Mouse (Mus musculus) lung, adult 18-20 months (tissue): Measurements from ENCODE around the gene Arap2.
A peak's percentile ranks its signal among the peaks of the same experiment; 100 is the strongest.

ENCODE experiments used
- DNase-seq, 2 experiments: peaks; one replicate each; pipeline ENCODE4 v3.0.0; 2022; ENCODE audit warnings: mixed read lengths in 2 of 2

Gene Arap2

GRCm38 (mm10) chr5:62765784-62766701 is at the start of gene Arap2:
Gene Arap2, minus strand, starts transcription at chr5:62766159.
- DNase-seq, result peak; percentile 73 to 82

DNA sequence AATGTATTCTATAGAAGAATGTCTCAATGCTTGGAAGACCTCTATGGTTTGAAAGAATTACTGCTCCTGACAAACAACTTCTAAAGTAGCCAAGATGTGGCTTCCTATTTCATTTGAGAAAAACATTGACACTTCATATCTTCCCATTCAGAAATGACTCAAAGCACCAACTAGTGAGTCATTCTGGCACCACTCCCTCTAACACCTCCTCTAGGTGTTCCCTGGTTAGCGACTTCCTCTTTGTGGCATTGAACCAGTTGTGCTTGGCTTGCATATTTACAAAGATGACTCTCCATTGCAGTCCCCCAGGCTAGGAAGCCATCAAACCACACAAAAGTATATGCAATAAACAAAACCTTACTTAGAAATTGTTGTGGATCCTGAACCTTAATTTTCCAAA is 49.8 kb upstream of the Arap2 start:
- peak in 1 of 2 experiments; percentile 4 for DNase-seq

- DNase-seq, result no peak
Measured at GRCm38 (mm10) chr5:62814072-62814414, 48.1 kb upstream of the Arap2 start.

- no peak for DNase-seq
Measured at GRCm38 (mm10) chr5:62813402-62814071, 47.6 kb upstream of the Arap2 start, which contains the start of gene Dthd1. Gene Dthd1, plus strand, starts transcription at chr5:62813823.

GRCm38 (mm10) chr5:62792776-62793175 is 26.8 kb upstream of the Arap2 start:
- no peak for DNase-seq

DNA sequence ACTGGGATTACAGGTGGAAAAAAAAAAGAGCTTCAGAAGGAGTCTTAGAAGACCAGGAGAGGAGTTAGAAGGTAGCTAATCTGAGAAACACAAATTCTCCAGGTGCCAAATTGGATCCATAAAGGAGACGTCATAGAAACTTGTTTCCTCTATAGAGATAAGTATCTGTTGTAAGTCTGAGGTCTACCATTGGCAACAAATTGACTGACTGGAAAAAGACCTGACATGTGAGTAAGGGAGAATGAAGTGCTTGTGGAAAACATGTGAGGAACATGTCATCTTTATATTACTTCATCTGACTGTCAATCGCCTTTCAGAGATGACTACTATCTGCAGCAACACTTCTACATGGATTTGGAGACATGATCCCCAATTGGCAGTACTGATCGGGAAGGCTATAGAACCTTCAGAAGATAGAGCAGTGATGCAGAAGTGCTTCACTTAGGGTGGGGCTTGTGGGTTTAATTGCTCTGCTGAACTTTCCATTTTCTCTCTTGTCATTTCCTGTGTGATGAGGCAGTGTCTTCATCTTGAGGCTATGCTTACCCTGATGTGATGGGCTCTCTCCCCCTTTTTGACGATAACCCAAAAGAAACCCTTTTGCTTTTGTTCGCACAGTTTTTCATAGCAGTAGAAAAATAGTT is 25.1 kb upstream of the Arap2 start:
- no peak for DNase-seq

DNA sequence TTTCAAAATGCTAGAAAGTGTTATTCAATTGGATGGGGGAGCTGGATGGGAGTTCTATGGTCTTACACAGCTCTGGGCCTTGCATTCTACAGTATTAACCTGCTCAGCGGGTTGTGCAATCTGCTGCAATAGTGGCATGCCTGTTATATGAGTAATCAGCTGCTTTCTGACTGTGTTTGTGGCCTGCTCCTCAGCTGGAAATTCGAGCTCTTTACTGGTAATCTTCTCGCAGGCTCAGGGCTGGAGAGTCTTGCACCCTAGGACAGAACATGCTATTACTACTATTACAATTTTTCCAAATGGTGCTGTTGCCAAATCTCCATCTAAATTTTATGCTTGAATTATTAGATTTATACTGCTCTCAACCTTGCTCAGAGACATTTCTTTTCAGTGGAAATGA is 20.9 kb upstream of the Arap2 start:
- DNase-seq, result no peak

- DNase-seq, result no peak
Measured at GRCm38 (mm10) chr5:62778682-62779081, 12.7 kb upstream of the Arap2 start.

- DNase-seq, result no peak
Measured at GRCm38 (mm10) chr5:62777804-62778203, 11.8 kb upstream of the Arap2 start.

GRCm38 (mm10) chr5:62771775-62772599 is 6.0 kb upstream of the Arap2 start:
- DNase-seq, result peak; percentile 19 to 51

DNA sequence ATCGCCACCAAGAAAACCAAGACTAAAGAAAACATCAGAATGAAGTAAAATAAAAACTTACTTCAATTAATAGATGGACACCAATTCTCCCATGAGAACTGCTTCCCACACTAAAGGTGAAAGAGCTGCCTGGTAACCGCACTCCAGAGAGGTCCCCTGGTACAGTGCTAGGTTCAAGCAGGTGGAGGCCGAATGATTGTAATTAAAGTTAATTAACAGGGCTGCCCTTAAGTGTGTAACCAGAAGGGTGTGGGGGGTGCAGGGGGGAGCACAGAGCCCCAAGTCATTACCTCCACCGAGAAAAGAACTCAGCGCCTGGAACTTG is 538 bp downstream of the Arap2 start:
- no peak for DNase-seq

GRCm38 (mm10) chr5:62764161-62764560 is 1.8 kb downstream of the Arap2 start:
- DNase-seq, result no peak

DNA sequence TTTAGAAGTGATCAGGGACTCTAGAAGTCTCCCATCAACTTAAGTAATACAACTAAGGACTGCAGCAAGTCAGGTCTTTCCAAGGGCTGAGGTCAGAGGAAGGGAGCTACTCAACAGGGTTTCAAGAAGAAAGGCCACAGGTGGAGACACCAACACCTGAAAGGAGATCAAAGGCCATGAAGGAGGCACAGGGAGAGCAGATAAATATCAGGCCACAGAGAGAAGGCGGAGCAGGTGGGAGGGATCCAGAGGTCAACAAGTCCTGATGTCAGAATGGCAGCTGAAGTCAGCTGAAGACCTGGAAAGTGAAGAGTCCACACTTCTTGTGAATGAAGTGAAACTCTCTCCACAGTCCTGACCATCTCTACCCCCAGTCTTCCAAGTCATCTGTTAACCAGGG is 2.9 kb downstream of the Arap2 start:
- peak in 1 of 2 experiments; percentile 18 for DNase-seq

- DNase-seq, result peak; percentile 39 to 62
Measured at GRCm38 (mm10) chr5:62762298-62762960, 3.5 kb downstream of the Arap2 start.

DNA sequence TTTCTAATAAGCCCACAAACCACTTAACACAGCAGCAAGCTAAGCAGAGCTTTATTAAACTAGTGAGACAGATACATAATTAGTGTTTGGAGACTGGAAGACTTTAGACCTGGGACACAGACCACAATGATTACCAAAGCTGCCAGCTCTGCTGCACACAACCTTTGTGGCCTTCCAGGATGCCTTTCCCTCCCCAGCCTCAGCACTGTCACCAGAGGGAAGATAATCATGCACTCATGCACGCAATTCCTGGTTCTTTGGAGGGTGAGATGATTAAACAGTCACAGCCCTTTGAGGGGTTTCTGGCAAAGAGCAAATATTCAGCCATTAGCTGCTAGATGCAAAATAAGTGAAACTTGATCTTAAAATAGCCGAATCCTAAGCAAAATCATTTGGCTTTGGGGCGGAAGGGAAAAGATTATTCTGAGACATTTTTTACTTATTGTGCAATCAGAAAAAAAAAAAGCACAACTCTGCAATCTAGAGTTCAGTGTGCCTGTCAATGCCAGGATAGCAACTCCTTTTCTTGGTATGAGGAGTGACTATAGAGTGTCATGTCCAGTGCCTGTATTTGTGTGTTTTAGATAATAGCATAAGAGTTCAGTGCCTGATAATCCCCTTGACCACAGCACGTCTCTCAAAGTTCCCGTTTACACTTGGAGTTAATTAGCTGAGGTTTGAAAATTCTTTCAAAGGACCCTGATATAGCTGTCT is 5.0 kb downstream of the Arap2 start:
- DNase-seq, result no peak

DNA sequence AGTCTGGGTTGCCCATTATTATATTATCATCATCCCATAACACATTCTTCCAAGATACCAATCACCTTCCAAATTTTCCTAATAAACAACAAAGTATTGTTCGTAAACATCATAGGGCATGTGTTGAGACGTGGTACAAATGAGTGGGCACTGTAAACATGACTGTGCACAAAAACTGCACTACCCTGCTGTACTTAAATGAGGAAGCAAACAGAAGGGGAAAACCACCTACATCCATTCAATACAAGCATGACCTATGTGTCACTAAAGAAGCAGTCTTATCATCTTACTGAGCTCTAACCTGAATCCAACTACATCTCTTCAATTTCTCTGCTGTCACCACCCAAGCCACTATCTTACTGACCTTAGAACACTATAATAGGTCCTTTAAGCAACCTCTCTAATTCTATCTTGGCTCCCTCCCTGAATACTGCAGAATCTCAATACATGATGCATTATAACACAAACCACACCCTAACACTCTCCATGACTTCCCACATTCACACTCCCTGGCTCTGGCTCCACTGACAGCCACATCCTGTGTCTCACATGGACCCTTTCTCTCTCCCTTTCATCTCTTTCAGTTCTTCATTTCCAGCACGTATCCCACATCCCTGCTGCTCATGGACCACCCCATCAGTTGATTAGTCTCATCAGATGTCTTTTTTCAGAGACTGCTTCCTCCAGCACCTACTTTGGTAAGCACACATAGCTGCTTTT is 10.0 kb downstream of the Arap2 start:
- DNase-seq, result no peak

DNA sequence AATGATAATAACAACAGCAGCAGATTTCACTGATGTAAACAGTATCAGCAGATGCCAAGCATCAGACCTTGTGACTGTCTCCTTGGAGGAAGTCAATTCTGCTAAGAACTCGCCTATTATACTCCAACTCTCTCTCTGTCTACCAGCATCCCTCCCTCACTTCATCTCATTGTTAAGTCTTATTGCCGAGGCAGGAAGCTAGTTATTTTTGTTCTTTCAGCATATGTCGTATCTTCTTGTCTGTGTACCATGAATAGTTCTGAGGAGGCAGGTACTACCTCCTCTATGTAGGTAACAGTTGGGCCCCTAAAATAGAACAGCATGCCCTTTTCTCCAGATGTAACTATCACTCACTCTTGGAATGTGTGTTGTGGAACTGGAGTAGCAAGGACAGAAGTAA is 13.0 kb downstream of the Arap2 start:
- no peak for DNase-seq

- no peak for DNase-seq
Measured at GRCm38 (mm10) chr5:62751692-62752091, 14.3 kb downstream of the Arap2 start.

DNA sequence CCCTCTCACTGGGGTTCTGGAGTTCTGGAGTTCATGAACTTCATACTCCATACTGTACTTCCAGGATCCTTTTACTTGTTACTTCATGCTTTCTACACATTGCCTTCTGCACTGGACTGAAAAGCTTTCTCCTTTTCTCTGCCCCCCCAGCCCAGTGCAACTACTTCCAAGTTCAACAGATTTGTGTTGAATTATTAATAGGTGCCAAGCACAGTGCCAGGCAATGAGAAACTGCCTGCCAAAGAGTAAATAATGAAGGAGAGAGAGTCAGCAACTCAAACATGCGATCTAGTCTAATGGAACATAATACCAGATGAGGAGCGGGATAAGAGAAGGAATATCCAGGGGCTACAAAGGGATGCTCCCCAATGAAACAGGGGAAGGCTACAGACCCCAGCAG is 17.8 kb downstream of the Arap2 start:
- DNase-seq, result no peak

- DNase-seq, result no peak
Measured at GRCm38 (mm10) chr5:62743220-62743922, 22.6 kb downstream of the Arap2 start.
